Mouse (Mus musculus): Measurements from ENCODE around the gene Gfm2. TPM values are rescaled to one million over a fixed set of nuclear protein-coding genes. Genes with fewer than 3 reads are reported as not detected.

Gfm2 gene
- total and polyA plus RNA-seq, 3 experiments: 25.7 to 34.1 TPM; not detected in 1

GRCm38 (mm10) chr13:97208112-97208478 lies 70.4 kb downstream of the Gfm2 start:
- H3K4me3 ChIP-seq (ENCODE audit: control insufficient read depth in 1 of 2, insufficient read depth in 1 of 2, low read depth in 2 of 2, low read length in 2 of 2): peak overlapping the region; percentile 27 to 43
- H3K36me3 ChIP-seq (ENCODE audit: control insufficient read depth in 1 of 2, insufficient read depth in 2 of 2, low read length in 2 of 2): peaks cover 0 to 23% of the 10 kb centered on the region in 2 experiments; a peak in 2 of 4 replicates
- H3K27ac ChIP-seq (ENCODE audit: control insufficient read depth, low read depth, low read length): peak overlapping the region; percentile 49
- TF ChIP-seq SIN3A (IDR thresholded peaks at IDR 0.05; ENCODE audit: low read length): peak; percentile 53; the same call in 1 of the 2 replicates
- TF ChIP-seq TAL1 (IDR thresholded peaks at IDR 0.05; ENCODE audit: low read length): no peak
- peak; percentile 3; the same call in 1 of the 2 replicates for TF ChIP-seq ETS1 (IDR thresholded peaks at IDR 0.05; ENCODE audit: low read depth, low read length)
- no peak for TF ChIP-seq CHD2 (IDR thresholded peaks at IDR 0.05; ENCODE audit: low read length)
- peak; percentile 29; the same call in 1 of the 2 replicates for TF ChIP-seq TBP (IDR thresholded peaks at IDR 0.05; ENCODE audit: low read depth, low read length)
- peak; percentile 55; the same call in 1 of the 2 replicates for TF ChIP-seq ELF1 (IDR thresholded peaks at IDR 0.05; ENCODE audit: low read depth, low read length)
- no peak for TF ChIP-seq E2F4 (IDR thresholded peaks at IDR 0.05; ENCODE audit: borderline replicate concordance, low read depth, low read length)
- 0 out of 4 replicates have a peak, but pooled peaks of 1 of the 2 experiments have one; percentile 14 for TF ChIP-seq EP300 (IDR thresholded peaks at IDR 0.05; ENCODE audit: low read depth in 1 of 2, low read length in 2 of 2)
- TF ChIP-seq MAFK (IDR thresholded peaks at IDR 0.05; ENCODE audit: borderline replicate concordance, low read depth, low read length): no peak
- no peak for TF ChIP-seq MAZ (IDR thresholded peaks at IDR 0.05; ENCODE audit: low read depth, low read length)
- TF ChIP-seq ZNF384 (IDR thresholded peaks at IDR 0.05; ENCODE audit: low read depth, low read length): no peak
- H3K9ac ChIP-seq (ENCODE audit: control insufficient read depth, low read depth, low read length, poor library complexity, severe bottlenecking): peak overlapping the region; percentile 53
- no peaks in the 10 kb centered on the region for H3K27me3 ChIP-seq (ENCODE audit: control insufficient read depth in 1 of 2, insufficient read depth in 2 of 2, low read length in 2 of 2)
- no peaks in the 10 kb centered on the region for H3K9me3 ChIP-seq (replicated peaks; ENCODE audit: insufficient read depth, low read length)
- H3K79me2 ChIP-seq (ENCODE audit: control insufficient read depth, insufficient read depth, low read length, poor library complexity): no peaks in the 10 kb centered on the region
- peaks cover 5 to 36% of the 10 kb centered on the region in 2 experiments for H3K4me1 ChIP-seq (ENCODE audit: control insufficient read depth in 1 of 2, insufficient read depth in 2 of 2, low read length in 2 of 2)
- DNase-seq (ENCODE audit: low read depth, low spot score): peak; percentile 79

- peaks cover 5 to 36% of the 10 kb centered on the region in 2 experiments for H3K4me1 ChIP-seq (ENCODE audit: control insufficient read depth in 1 of 2, insufficient read depth in 2 of 2, low read length in 2 of 2)
- H3K27ac ChIP-seq (ENCODE audit: control insufficient read depth, low read depth, low read length): peak overlapping the region; percentile 49
Observed at GRCm38 (mm10) chr13:97208500-97209010, 70.8 kb downstream of the Gfm2 start.

More at GRCm38 (mm10) chr13:97208500-97209010, 70.8 kb downstream of the Gfm2 start:
- Histone ChIP-seq H3K9me3 (replicated peaks; ENCODE audit: insufficient read depth, low read length) (no peaks in the 10 kb centered on the region), H3K27me3 (ENCODE audit: control insufficient read depth in 1 of 2, insufficient read depth in 2 of 2, low read length in 2 of 2) (no peaks in the 10 kb centered on the region), H3K9ac (ENCODE audit: control insufficient read depth, low read depth, low read length, poor library complexity, severe bottlenecking) (peak overlapping the region; percentile 53), H3K79me2 (ENCODE audit: control insufficient read depth, insufficient read depth, low read length, poor library complexity) (no peaks in the 10 kb centered on the region), H3K36me3 (ENCODE audit: control insufficient read depth in 1 of 2, insufficient read depth in 2 of 2, low read length in 2 of 2) (peaks cover 0 to 23% of the 10 kb centered on the region in 2 experiments; a peak in 2 of 4 replicates), H3K4me3 (ENCODE audit: control insufficient read depth in 1 of 2, insufficient read depth in 1 of 2, low read depth in 2 of 2, low read length in 2 of 2) (peak overlapping the region; percentile 27 to 43)
- peak; percentile 6; the same call in 1 of the 2 replicates for TF ChIP-seq SIN3A (IDR thresholded peaks at IDR 0.05; ENCODE audit: low read length)
- TF ChIP-seq TCF12 (IDR thresholded peaks at IDR 0.05; ENCODE audit: low read depth, low read length): peak; percentile 19; the same call in 1 of the 2 replicates
- TF ChIP-seq HCFC1 (IDR thresholded peaks at IDR 0.05; ENCODE audit: low read depth, low read length): no peak
- no peak for TF ChIP-seq POLR2A (IDR thresholded peaks at IDR 0.05; ENCODE audit: control insufficient read depth in 1 of 2, insufficient read depth in 1 of 2, low read depth in 1 of 2, low read length in 2 of 2, poor library complexity in 1 of 2)
- TF ChIP-seq EP300 (IDR thresholded peaks at IDR 0.05; ENCODE audit: low read depth in 1 of 2, low read length in 2 of 2): peak; percentile 18 to 70; a peak in 3 of 4 replicates
- TF ChIP-seq BHLHE40 (IDR thresholded peaks at IDR 0.05; ENCODE audit: borderline replicate concordance, low read depth, low read length): no peak
- no peak for TF ChIP-seq UBTF (IDR thresholded peaks at IDR 0.05; ENCODE audit: borderline replicate concordance, insufficient read depth, low read depth, low read length)
- TF ChIP-seq ZNF384 (IDR thresholded peaks at IDR 0.05; ENCODE audit: low read depth, low read length): no peak
- no peak for TF ChIP-seq MXI1 (IDR thresholded peaks at IDR 0.05; ENCODE audit: low read depth, low read length)
- peak; percentile 56 for DNase-seq (ENCODE audit: low read depth, low spot score)

All from MEL (cell line).